Mouse (Mus musculus) heart, postnatal 0 days (tissue): ENCODE measurements around the gene C2cd2l.

Source experiments
- CTCF ChIP-seq: IDR thresholded peaks from 2 replicates; pipeline ENCODE4 v1.5.1; 2016; ENCODE audit warnings: antibody characterized with exemption, control low read depth, low read depth
- EP300 ChIP-seq: IDR thresholded peaks from 2 replicates; pipeline ENCODE4 v1.6.1; 2016; ENCODE audit warnings: antibody characterized with exemption, low read depth

DNA sequence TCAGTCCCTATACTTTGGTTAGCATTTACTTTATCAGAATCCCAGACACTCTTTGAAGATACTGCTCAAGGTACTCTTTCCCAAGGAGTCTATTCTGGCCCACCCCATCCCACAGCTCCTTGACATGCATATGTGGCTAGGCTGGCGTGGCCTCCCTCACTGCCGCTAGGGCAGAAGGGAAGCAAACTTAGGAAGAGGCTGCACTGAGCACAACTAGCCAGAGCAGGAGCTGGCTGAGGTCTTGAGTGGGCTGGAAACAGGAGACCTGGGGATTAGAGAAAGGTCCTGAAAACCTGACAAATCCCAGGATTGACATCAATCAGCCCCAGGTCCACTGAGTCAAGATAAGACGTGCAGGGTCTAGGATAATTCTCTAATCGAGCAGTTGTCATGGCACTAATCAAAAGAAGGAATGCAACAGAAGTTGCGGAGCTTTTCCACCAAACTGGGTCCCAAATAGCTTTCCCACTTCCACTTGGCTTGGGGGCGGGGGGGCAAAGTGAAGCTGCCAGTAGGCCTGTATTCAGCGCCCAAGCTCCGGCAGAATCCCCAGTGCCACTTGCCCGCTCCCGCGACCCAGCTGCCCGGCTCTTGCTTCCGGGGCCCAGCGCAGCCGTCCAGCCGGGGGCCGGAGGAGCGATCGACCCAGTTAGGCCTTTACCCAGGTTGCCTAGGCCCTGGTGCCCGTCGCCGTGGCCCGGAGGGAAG, 52.6 kb downstream of the C2cd2l start:
- peak; percentile 25; the same call in 1 of the 2 replicates for TF ChIP-seq CTCF
- no peak for TF ChIP-seq EP300
